Mouse (Mus musculus) spleen, adult 2 months (tissue): Measurements from ENCODE around the gene Mob3a. TPM values are rescaled to one million over a fixed set of nuclear protein-coding genes. Genes with fewer than 3 reads are reported as not detected.
A peak's percentile ranks its signal among the peaks of the same experiment; 100 is the strongest.
"Not testable (repeated sequence)": the region's sequence is repeated elsewhere in the genome, so short reads cannot be mapped to it uniquely, and the experiment has no call there.

Experiments
- DNase-seq, 2 experiments: peaks; one replicate each; pipeline versions ENCODE4 v3.0.0 to v3.0.0-alpha.2; 2012 to 2021; ENCODE audit warnings: low spot score in 2 of 2, low read depth in 1 of 2
- H3K27ac ChIP-seq: fragments of 200-500 bp; 2 replicates; pipeline ENCODE4 v1.5.1; 2012; ENCODE audit warnings: low read length, inconsistent platforms; ENCODE audit not compliant: insufficient read depth
- H3K27me3 ChIP-seq: fragments of 200-500 bp; 2 replicates; pipeline ENCODE4 v1.6.1; 2012; ENCODE audit warnings: mild to moderate bottlenecking, moderate library complexity, low read length, inconsistent platforms; ENCODE audit not compliant: control insufficient read depth, insufficient read depth
- H3K36me3 ChIP-seq: fragments of 200-500 bp; 2 replicates; pipeline ENCODE4 v1.6.1; 2012; ENCODE audit warnings: mild to moderate bottlenecking, low read length, inconsistent platforms; ENCODE audit not compliant: control insufficient read depth, insufficient read depth
- H3K4me1 ChIP-seq: fragments of 200-500 bp; 2 replicates; pipeline ENCODE4 v1.6.1; 2011; ENCODE audit warnings: inconsistent platforms; ENCODE audit not compliant: control insufficient read depth, insufficient read depth, insufficient read length
- H3K4me3 ChIP-seq: fragments of 200-500 bp; 2 replicates; pipeline ENCODE4 v1.5.1; 2011; ENCODE audit warnings: mild to moderate bottlenecking, inconsistent platforms; ENCODE audit not compliant: insufficient read depth, insufficient read length; ENCODE audit errors: extremely low read depth
- CTCF ChIP-seq: fragments of 200-500 bp; IDR thresholded peaks from 2 replicates; pipeline ENCODE4 v1.5.1; 2011; ENCODE audit warnings: mild to moderate bottlenecking, inconsistent platforms; ENCODE audit not compliant: insufficient read depth, insufficient read length, insufficient replicate concordance; ENCODE audit errors: extremely low read depth
- POLR2A ChIP-seq: fragments of 200-500 bp; IDR thresholded peaks from 2 replicates; pipeline ENCODE4 v1.6.1; 2011; ENCODE audit warnings: low read depth, low read length, inconsistent platforms
- WGBS: fragments of 180-500 bp; shearing (Covaris S2); methylation state at CpG from one replicate; pipeline ENCODE4 v1.1.7; 2018; 5-methylcytosine and 5-hydroxymethylcytosine counted together
- polyA plus RNA-seq: library from polyadenylated mRNA; depleted of rRNA; stranded (reverse); fragments of >200 nt; gene quantifications from 2 replicates; pipeline ENCODE4 v1.2.3, GENCODE M21; 2012

Mob3a gene
- polyA plus RNA-seq, 1 experiment: 130 TPM

- peak within 1 kb of the TSS; percentile 84 for H3K4me3 ChIP-seq
- WGBS: 44% methylated on average over 15 of the region's 15 CpGs
- peak within 1 kb of the TSS; percentile 55 for H3K27ac ChIP-seq
- no peak for TF ChIP-seq POLR2A
- TF ChIP-seq CTCF: no peak
- peaks cover 36% of the 10 kb centered on the region for H3K4me1 ChIP-seq
- no peaks in the 10 kb centered on the region for H3K27me3 ChIP-seq
- H3K36me3 ChIP-seq: 0 out of 2 replicates have a peak, but pooled peaks cover 2% of the 10 kb centered on the region
- DNase-seq: no peak
These were observed 44.7 kb downstream of the Mob3a start, which contains the start of gene Btbd2 for GRCm38 (mm10) chr10:80656863-80657623. TSS of gene Btbd2 (minus strand) at chr10:80657071.

GRCm38 (mm10) chr10:80656130-80656862 lies 45.5 kb downstream of the Mob3a start:
- 1% methylated on average over 70 of the region's 72 CpGs for WGBS
- TF ChIP-seq POLR2A: peak; percentile 59
- TF ChIP-seq CTCF: no peak
- H3K4me1 ChIP-seq: peaks cover 34% of the 10 kb centered on the region

GRCm38 (mm10) chr10:80655406-80656129 lies 46.2 kb downstream of the Mob3a start:
- Histone ChIP-seq H3K27me3 (no peaks in the 10 kb centered on the region), H3K4me1 (peaks cover 29% of the 10 kb centered on the region), H3K36me3 (0 out of 2 replicates have a peak, but pooled peaks cover 2% of the 10 kb centered on the region), H3K4me3 (peak overlapping the region; percentile 84), H3K27ac (0 out of 2 replicates have a peak overlapping the region, but pooled peaks have one; percentile 5)
- no peak for DNase-seq
- no peak for TF ChIP-seq POLR2A
- no peak for TF ChIP-seq CTCF
- under 1% methylated on average over 12 of the region's 12 CpGs for WGBS

More at GRCm38 (mm10) chr10:80656130-80656862, 45.5 kb downstream of the Mob3a start:
- H3K4me3 ChIP-seq: peak overlapping the region; percentile 84
- no peaks in the 10 kb centered on the region for H3K27me3 ChIP-seq
- 0 out of 2 replicates have a peak, but pooled peaks cover 2% of the 10 kb centered on the region for H3K36me3 ChIP-seq
- peak overlapping the region; percentile 46 for H3K27ac ChIP-seq
- peak; percentile 80 to 92 for DNase-seq

- Histone ChIP-seq H3K27me3 (no peaks in the 10 kb centered on the region), H3K4me1 (peaks cover 29% of the 10 kb centered on the region), H3K4me3 (no peak overlapping the region), H3K27ac (no peak overlapping the region), H3K36me3 (0 out of 2 replicates have a peak, but pooled peaks cover 2% of the 10 kb centered on the region)
- no peak for DNase-seq
- WGBS: 82% methylated on average over 6 of the region's 6 CpGs
- TF ChIP-seq CTCF (no peak), POLR2A (no peak)
These were observed 46.9 kb downstream of the Mob3a start for GRCm38 (mm10) chr10:80654866-80655265.

GRCm38 (mm10) chr10:80653156-80653720 lies 48.5 kb downstream of the Mob3a start:
- Histone ChIP-seq H3K4me1 (peaks cover 22% of the 10 kb centered on the region; the same call in 1 of the 2 replicates), H3K4me3 (no peak overlapping the region), H3K27me3 (no peaks in the 10 kb centered on the region), H3K36me3 (0 out of 2 replicates have a peak, but pooled peaks cover 2% of the 10 kb centered on the region), H3K27ac (no peak overlapping the region)
- TF ChIP-seq POLR2A: no peak
- TF ChIP-seq CTCF: no peak
- DNase-seq: no peak
- WGBS: 87% methylated on average over 6 of the region's 6 CpGs

GRCm38 (mm10) chr10:80650392-80650791 lies 51.4 kb downstream of the Mob3a start:
- no peak for TF ChIP-seq POLR2A
- no peak for TF ChIP-seq CTCF
- peaks cover 2% of the 10 kb centered on the region; the same call in 1 of the 2 replicates for H3K36me3 ChIP-seq
- DNase-seq: no peak
- WGBS: 89% methylated on average over 10 of the region's 10 CpGs
- peaks cover 2% of the 10 kb centered on the region; the same call in 1 of the 2 replicates for H3K4me1 ChIP-seq
- no peak overlapping the region for H3K27ac ChIP-seq
- H3K27me3 ChIP-seq: no peaks in the 10 kb centered on the region
- H3K4me3 ChIP-seq: no peak overlapping the region

- 87% methylated on average over 6 of the region's 6 CpGs for WGBS
- not testable (repeated sequence) for H3K27me3 ChIP-seq, DNase-seq, H3K4me1 ChIP-seq, H3K4me3 ChIP-seq, H3K36me3 ChIP-seq, H3K27ac ChIP-seq
These were observed 51.9 kb downstream of the Mob3a start for GRCm38 (mm10) chr10:80649910-80650309.
